Mouse (Mus musculus) lung, adult 2 months (tissue): Measurements from ENCODE around the gene Lrrc23.
A peak's percentile ranks its signal among the peaks of the same experiment; 100 is the strongest.

Experiments used
- CTCF ChIP-seq: fragments of 200-500 bp; IDR thresholded peaks from 2 replicates; pipeline ENCODE4 v1.5.1; 2011; ENCODE audit warnings: mild to moderate bottlenecking, low read length, control low read depth; ENCODE audit not compliant: insufficient read depth
- POLR2A ChIP-seq: fragments of 200-500 bp; IDR thresholded peaks from 2 replicates; pipeline ENCODE4 v1.6.1; 2011; ENCODE audit warnings: low read depth, mild to moderate bottlenecking, control low read depth, low read length, borderline replicate concordance; ENCODE audit errors: extremely low read depth

- no peak for TF ChIP-seq CTCF
- peak; percentile 47; the same call in 1 of the 2 replicates for TF ChIP-seq POLR2A
Measured at GRCm38 (mm10) chr6:124732476-124733370, 46.8 kb downstream of the Lrrc23 start.
